Comparison of ENCODE assay signal across 11 mouse cellular contexts in the genomic region with DNA sequence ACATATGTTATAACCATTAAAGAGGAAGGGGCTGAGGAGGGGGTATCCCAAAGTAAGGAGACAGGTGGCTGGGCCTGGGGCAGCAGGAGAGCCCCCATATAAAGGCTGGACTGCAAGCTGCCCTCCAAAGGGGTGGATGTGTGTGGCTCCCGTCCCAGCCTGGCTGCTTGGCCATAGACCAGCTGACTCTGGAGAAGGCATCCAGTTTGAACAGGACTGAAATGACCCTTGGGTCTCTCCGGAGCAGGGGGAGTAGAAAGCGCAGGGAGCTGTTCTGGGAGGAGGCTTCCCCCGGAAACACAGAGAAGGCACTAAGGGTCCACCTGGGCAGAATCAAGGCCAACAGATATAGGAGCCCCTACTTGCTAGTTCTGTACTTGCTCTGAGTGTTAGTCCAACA. TPM values are rescaled to one million over a fixed set of nuclear protein-coding genes. Genes with fewer than 3 reads are reported as not detected.
DNase-seq lines count a peak whose midpoint lies in the region; ATAC-seq and TF ChIP-seq lines count a peak whose summit lies in the region.
"Had no signal": no experiment of that assay in that cellular context is flagged by ENCODE, and none has a peak within 500 bp of the region (broad histone marks: within the 10 kb centered on the region; RNA-seq: fewer than 3 reads in every experiment).

No protein-coding gene starts in this region.

- H3K27me3 ChIP-seq in midbrain, postnatal 0 days (ENCODE audit: insufficient read depth, low read length), result no peaks in the 10 kb centered on the region
- no peaks in the 10 kb centered on the region for H3K27me3 ChIP-seq in midbrain, embryonic 14.5 days (ENCODE audit: control insufficient read depth, insufficient read depth, low read length)
- no peaks in the 10 kb centered on the region for H3K27me3 ChIP-seq in kidney, postnatal 0 days (ENCODE audit: insufficient read depth, low read length)

- H3K9ac ChIP-seq in midbrain, postnatal 0 days (replicated peaks; ENCODE audit: low read length, poor library complexity, severe bottlenecking), result no peak overlapping the region
- H3K9ac ChIP-seq in midbrain, embryonic 14.5 days (replicated peaks; ENCODE audit: low read length), result no peak overlapping the region
- no peak overlapping the region for H3K9ac ChIP-seq in kidney, postnatal 0 days (ENCODE audit: low read depth, low read length)

- no peaks in the 10 kb centered on the region for H3K9me3 ChIP-seq in midbrain, postnatal 0 days (ENCODE audit: low read length)
- H3K9me3 ChIP-seq in midbrain, embryonic 14.5 days (ENCODE audit: control insufficient read depth, low read length), result no peaks in the 10 kb centered on the region
- H3K9me3 ChIP-seq in kidney, postnatal 0 days (replicated peaks; ENCODE audit: low read length), result no peaks in the 10 kb centered on the region
- H3K9me3 ChIP-seq: hindbrain, embryonic 10.5 days had no signal

- no peak overlapping the region for H3K4me3 ChIP-seq in midbrain, postnatal 0 days (ENCODE audit: low read depth, low read length)
- no peak overlapping the region for H3K4me3 ChIP-seq in midbrain, embryonic 14.5 days (replicated peaks; ENCODE audit: low read depth, low read length)
- no peak overlapping the region for H3K4me3 ChIP-seq in kidney, postnatal 0 days (replicated peaks; ENCODE audit: low read depth, low read length)
- H3K4me3 ChIP-seq: hindbrain, embryonic 10.5 days had no signal

- intact Hi-C loops in gastrocnemius, postnatal 14 days (cut with DNase I; ENCODE audit: low total_unique reads), result loop anchor here (5.0 to 10.0 kb wide), 2 partner anchors 50 to 162 kb away; no protein-coding TSS in a partner anchor
- intact Hi-C loops in left cerebral cortex, postnatal 14 days (cut with DNase I), result no loop called here

- ATAC-seq in midbrain, postnatal 0 days (ENCODE audit: low FRiP score), result no peak
- no peak for ATAC-seq in midbrain, embryonic 14.5 days (ENCODE audit: low FRiP score, low TSS enrichment)
- ATAC-seq in kidney, postnatal 0 days (replicated peaks; ENCODE audit: low FRiP score, low read depth), result no peak

- no peaks in the 10 kb centered on the region for H3K36me3 ChIP-seq in midbrain, postnatal 0 days (ENCODE audit: insufficient read depth, low read length)
- no peaks in the 10 kb centered on the region for H3K36me3 ChIP-seq in midbrain, embryonic 14.5 days (ENCODE audit: control insufficient read depth, insufficient read depth, low read length)
- no peaks in the 10 kb centered on the region for H3K36me3 ChIP-seq in kidney, postnatal 0 days (ENCODE audit: insufficient read depth, low read length)
- H3K36me3 ChIP-seq: hindbrain, embryonic 10.5 days had no signal

- TF ChIP-seq CTCF in midbrain, postnatal 0 days (IDR thresholded peaks at IDR 0.05), result no peak
- TF ChIP-seq CTCF in kidney, postnatal 0 days (IDR thresholded peaks at IDR 0.05; ENCODE audit: low read depth), result no peak

- no peak overlapping the region for H3K27ac ChIP-seq in midbrain, postnatal 0 days (ENCODE audit: low read depth, low read length)
- no peak overlapping the region for H3K27ac ChIP-seq in midbrain, embryonic 14.5 days (replicated peaks; ENCODE audit: low read depth, low read length)
- H3K27ac ChIP-seq in kidney, postnatal 0 days, result no peak overlapping the region
- H3K27ac ChIP-seq: hindbrain, embryonic 10.5 days had no signal

- no peak overlapping the region for H3K4me2 ChIP-seq in midbrain, postnatal 0 days (ENCODE audit: low read depth, low read length, poor library complexity, severe bottlenecking)
- no peak overlapping the region for H3K4me2 ChIP-seq in midbrain, embryonic 14.5 days (ENCODE audit: low read length)
- H3K4me2 ChIP-seq in kidney, postnatal 0 days (ENCODE audit: low read length), result no peak overlapping the region

- DNase-seq in gastrocnemius, postnatal 14 days, result peak; percentile 65
- DNase-seq in gastrocnemius, adult 18-20 months (ENCODE audit: low spot score), result no peak
- peak; percentile 25 for DNase-seq in midbrain, postnatal 0 days (ENCODE audit: low spot score)
- no peak for DNase-seq in midbrain, embryonic 14.5 days
- peak; percentile 38 for DNase-seq in kidney, postnatal 0 days (ENCODE audit: low spot score)
- DNase-seq in lung, postnatal 4 days, result peak; percentile 53 to 79
- DNase-seq in natural killer cell, adult 2 months (ENCODE audit: low spot score in 2 of 2), result no peak
- DNase-seq in left cerebral cortex, postnatal 14 days (ENCODE audit: low spot score in 2 of 2), result no peak

- WGBS in midbrain, postnatal 0 days, result 85% methylated on average over 4 of the region's 4 CpGs
- WGBS in midbrain, embryonic 14.5 days, result 89% methylated on average over 4 of the region's 4 CpGs
- 51% methylated on average over 4 of the region's 4 CpGs for WGBS in kidney, postnatal 0 days

- H3K4me1 ChIP-seq in midbrain, postnatal 0 days (ENCODE audit: insufficient read depth, low read length), result 0 out of 2 replicates have a peak, but pooled peaks cover 7% of the 10 kb centered on the region
- peaks cover 18% of the 10 kb centered on the region for H3K4me1 ChIP-seq in midbrain, embryonic 14.5 days (ENCODE audit: control insufficient read depth, insufficient read depth, low read length)
- H3K4me1 ChIP-seq in kidney, postnatal 0 days (replicated peaks; ENCODE audit: insufficient read depth, low read length), result peaks cover 25% of the 10 kb centered on the region

RNA-seq across cellular contexts. Expression of gene Mymk, which starts 2.8 kb away (rescaled TPM):
- 10 to 100 TPM; 30.5 to 36.4 TPM for total RNA-seq in gastrocnemius, postnatal 14 days (2021)
- total RNA-seq in gastrocnemius, adult 18-20 months (2021), result under 1 TPM; 0.18 to 0.21 TPM
- 0.16 TPM in 1 of 2 replicates, not detected in the other for total RNA-seq in midbrain, postnatal 0 days (2014; rRNA removed)
- 0.15 TPM in 1 of 2 replicates, not detected in the other for polyA plus RNA-seq in midbrain, postnatal 0 days (2015; fragmentation: Nextera tagmentation; extraction: Ambion mirVana)
- not detected in 2 replicates for polyA plus RNA-seq in midbrain, embryonic 14.5 days (2014; fragmentation: Nextera tagmentation; extraction: Ambion mirVana)
- 0.11 TPM in 1 of 2 replicates, not detected in the other for polyA plus RNA-seq in kidney, postnatal 0 days (2015; fragmentation: Nextera tagmentation; extraction: Ambion mirVana)
- 1 to 10 TPM in 1 of 2 experiments, under 1 TPM in 1; 0.92 to 1.1 TPM for total RNA-seq in left cerebral cortex, postnatal 14 days (2021)
- total RNA-seq: megakaryocyte progenitor cell, adult 5-6 weeks; monocyte, adult 5-6 weeks had no signal

RNA-seq across cellular contexts. Expression of gene Adamtsl2, which starts 4.4 kb away (rescaled TPM):
- 10 to 100 TPM in 1 of 2 experiments, 1 to 10 TPM in 1; 6.3 to 10.5 TPM for total RNA-seq in gastrocnemius, postnatal 14 days (2021)
- total RNA-seq in gastrocnemius, adult 18-20 months (2021), result 1 to 10 TPM; 2.7 to 6.9 TPM
- total RNA-seq in midbrain, postnatal 0 days (2014; rRNA removed), result 14.3 and 17.0 TPM in 2 replicates
- 7.3 and 9.3 TPM in 2 replicates for polyA plus RNA-seq in midbrain, postnatal 0 days (2015; fragmentation: Nextera tagmentation; extraction: Ambion mirVana)
- 7.1 and 7.6 TPM in 2 replicates for polyA plus RNA-seq in midbrain, embryonic 14.5 days (2014; fragmentation: Nextera tagmentation; extraction: Ambion mirVana)
- 0.80 and 0.83 TPM in 2 replicates for polyA plus RNA-seq in kidney, postnatal 0 days (2015; fragmentation: Nextera tagmentation; extraction: Ambion mirVana)
- 10 to 100 TPM; 27.4 to 29.3 TPM for total RNA-seq in left cerebral cortex, postnatal 14 days (2021)
- total RNA-seq: megakaryocyte progenitor cell, adult 5-6 weeks; monocyte, adult 5-6 weeks had no signal

RNA-seq across cellular contexts. Expression of gene Slc2a6, which starts 47.0 kb away (rescaled TPM):
- under 1 TPM; 0.11 to 0.62 TPM for total RNA-seq in gastrocnemius, postnatal 14 days (2021)
- under 1 TPM in 1 of 2 experiments, not detected in 1; 0.17 TPM for total RNA-seq in gastrocnemius, adult 18-20 months (2021)
- 23.8 and 31.8 TPM in 2 replicates for total RNA-seq in midbrain, postnatal 0 days (2014; rRNA removed)
- 14.4 and 14.8 TPM in 2 replicates for polyA plus RNA-seq in midbrain, postnatal 0 days (2015; fragmentation: Nextera tagmentation; extraction: Ambion mirVana)
- polyA plus RNA-seq in midbrain, embryonic 14.5 days (2014; fragmentation: Nextera tagmentation; extraction: Ambion mirVana), result 4.3 and 4.9 TPM in 2 replicates
- 0.49 and 0.51 TPM in 2 replicates for polyA plus RNA-seq in kidney, postnatal 0 days (2015; fragmentation: Nextera tagmentation; extraction: Ambion mirVana)
- 10 to 100 TPM; 44.8 to 49.1 TPM for total RNA-seq in left cerebral cortex, postnatal 14 days (2021)

Comparison
In these comparisons a context has a peak if more than half of its experiments do, and no peak if none do; other contexts are left out.
1. DNase-seq: peak in gastrocnemius, postnatal 14 days (single experiment), midbrain, postnatal 0 days (single experiment), kidney, postnatal 0 days (single experiment) and lung, postnatal 4 days (2 of 2); none in gastrocnemius, adult 18-20 months (single experiment), midbrain, embryonic 14.5 days (single experiment), natural killer cell, adult 2 months (0 of 2) and left cerebral cortex, postnatal 14 days (0 of 2).
2. RNA of gene Mymk, which starts 2.8 kb away (total RNA-seq): 30.5 to 36.4 TPM in gastrocnemius, postnatal 14 days; 0.92 to 1.1 TPM in left cerebral cortex, postnatal 14 days, 0.18 to 0.21 TPM in gastrocnemius, adult 18-20 months and 0.16 TPM in midbrain, postnatal 0 days; every median in the first group is over 10 times any median in the second.
3. RNA of gene Slc2a6, which starts 47.0 kb away (total RNA-seq): 44.8 to 49.1 TPM in left cerebral cortex, postnatal 14 days and 23.8 to 31.8 TPM in midbrain, postnatal 0 days; 0.11 to 0.62 TPM in gastrocnemius, postnatal 14 days and 0.17 TPM in gastrocnemius, adult 18-20 months; every median in the first group is over 10 times any median in the second.